Mouse (Mus musculus): ENCODE results near the gene Cnot6.

Cnot6 gene

DNA sequence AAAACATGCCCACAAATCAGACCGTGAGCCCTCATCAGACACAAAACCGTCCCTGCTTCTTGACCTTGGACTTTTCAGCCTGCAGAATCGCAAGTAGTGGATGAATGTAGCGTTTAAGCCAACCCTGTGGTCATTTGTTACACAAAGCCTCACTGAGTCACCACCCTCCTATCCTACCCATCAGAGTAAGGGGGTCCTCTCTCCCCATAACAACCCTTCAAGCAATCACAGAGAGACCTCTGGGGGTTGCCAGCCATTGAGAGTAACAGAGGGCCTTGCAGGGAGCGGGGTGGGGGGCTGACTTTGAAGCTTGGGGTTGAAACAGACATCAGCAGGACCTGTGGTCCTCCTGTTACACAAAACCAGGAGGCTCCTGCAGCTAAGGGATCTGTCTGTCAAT, 57.9 kb downstream of the Cnot6 start:
- no peak for DNase-seq (ENCODE audit: low spot score in 2 of 2)

DNA sequence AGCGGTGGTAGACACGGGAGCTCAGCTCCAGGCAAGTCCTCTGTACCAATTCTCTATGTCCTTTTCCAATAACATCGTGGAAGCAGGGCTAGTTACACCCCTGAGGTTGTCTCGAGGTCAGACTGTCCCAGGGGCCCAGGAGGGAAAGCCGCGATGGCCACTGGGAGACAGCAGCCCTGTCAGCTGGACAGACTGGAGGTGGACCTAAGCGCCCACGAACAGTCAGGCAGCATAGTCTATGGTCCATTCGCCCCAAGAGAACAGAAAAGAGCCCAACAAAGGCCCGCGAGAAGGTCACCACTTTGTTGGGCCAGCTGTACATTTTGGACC, 59.5 kb downstream of the Cnot6 start:
- DNase-seq (ENCODE audit: low spot score in 2 of 2), result no peak

DNA sequence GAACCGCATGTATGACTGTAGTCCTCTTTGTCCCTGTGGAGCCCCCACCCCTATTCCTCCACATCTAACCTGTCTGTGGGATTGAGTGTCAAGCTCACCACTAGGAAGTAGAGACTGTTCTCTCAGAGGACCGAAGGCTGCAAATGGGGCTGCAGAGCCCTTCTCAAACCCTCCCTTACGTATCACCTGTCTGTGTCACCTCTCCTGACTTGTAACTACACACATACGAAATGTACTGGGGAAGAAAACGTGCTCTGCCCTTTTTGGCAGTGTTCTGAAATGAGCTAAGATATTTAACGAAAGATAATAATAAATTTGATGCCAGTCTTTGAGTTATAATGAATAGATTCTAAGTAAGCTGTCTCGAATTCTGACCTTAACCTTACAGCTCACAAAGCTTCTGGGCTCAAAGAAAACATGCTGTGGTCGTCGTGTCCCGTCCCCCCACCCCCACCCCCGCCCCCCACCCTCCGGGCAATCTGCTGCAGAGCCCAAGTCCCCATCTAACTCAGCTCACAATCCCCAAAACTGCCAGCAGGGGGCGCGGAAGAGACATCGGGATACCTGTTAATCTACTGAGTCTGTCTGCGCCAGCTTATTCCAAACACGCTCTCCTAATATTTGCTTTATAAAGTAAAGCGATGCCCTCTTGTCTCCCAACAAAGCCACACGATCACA, 60.0 kb downstream of the Cnot6 start:
- peak; percentile 76 to 79 for DNase-seq (ENCODE audit: low spot score in 2 of 2)

GRCm38 (mm10) chr11:49651762-49652322, 60.7 kb downstream of the Cnot6 start:
- DNase-seq (ENCODE audit: low spot score in 2 of 2), result no peak

DNA sequence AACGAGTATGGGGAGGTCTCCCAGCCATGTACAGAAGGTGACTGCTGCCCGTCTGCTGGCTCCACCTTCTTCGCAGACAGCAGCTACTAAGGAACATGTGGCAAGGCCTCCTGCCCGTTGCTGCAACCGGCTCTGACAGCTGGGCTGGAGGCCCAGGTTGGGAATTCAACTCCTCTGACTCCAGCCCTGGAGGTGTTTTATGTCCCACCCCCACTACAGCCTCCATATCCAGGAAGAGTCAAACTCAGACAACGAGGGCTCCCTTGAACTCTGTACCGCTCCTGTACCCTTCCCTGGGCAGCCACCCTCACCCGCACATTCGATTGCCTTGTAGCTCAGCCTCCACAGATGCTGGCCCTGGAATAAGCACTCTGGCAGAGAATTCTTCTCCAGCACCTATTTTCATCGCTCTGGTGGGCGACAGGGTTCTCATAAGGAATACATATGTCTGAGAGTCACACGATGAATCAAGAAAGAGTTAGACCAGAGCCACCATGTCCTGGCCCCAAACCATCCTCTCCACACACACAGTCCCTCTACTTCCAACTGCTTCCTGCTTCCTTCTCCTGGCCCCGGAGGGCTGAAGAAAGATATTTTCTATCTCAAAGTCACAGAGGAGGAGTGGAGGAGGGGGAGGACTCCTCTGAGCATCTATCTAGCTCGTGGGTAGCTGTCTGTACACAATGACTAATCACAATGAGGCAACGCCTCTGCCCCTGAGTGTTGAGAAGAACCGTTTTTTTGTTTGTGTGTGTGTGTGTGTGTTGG, 61.3 kb downstream of the Cnot6 start:
- DNase-seq (ENCODE audit: low spot score in 2 of 2), result peak; percentile 43 to 68

DNA sequence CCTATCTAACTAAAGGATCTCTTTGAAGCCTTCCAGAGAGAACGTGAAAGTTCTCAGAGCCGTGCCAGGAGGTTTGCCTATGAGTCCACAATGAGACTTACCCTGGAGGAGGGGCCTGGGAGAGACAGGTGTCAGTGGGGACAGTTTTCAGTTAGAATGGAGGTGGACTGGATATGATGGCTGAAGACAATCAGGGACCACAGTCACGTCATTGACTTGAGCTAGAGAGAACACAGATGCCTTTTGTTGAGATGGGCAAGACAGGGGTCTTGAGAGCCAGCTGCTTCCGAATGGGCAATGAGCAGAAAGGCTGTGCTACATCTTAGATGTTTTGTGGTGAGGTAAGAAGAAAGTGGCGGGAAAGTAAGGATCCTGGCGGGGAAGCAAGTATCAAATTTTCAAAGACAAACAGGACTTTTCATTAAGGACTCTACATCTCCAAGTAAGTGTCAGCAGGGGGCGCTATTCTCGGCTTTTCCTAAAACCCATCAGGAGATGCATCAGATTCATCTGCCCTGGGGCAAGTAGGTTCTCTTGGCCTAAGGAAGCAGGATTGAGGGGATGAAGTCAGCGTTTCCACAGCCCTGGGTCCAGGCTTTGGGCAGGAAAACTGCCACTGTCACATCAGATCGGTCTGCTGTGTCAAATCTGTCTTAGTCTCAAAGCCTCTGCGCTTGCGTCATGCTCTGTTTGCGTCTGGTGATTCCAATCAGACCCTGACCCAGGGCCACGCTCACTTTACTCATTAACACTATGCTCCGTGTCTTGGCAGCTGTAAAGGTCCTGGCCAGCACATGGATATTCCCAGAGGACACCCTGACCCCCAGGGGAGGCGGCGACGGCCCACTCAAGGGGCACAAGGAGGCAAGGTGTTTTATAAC, 62.2 kb downstream of the Cnot6 start:
- DNase-seq (ENCODE audit: low spot score in 2 of 2), result no peak

GRCm38 (mm10) chr11:49645677-49646076, 66.8 kb downstream of the Cnot6 start:
- DNase-seq (ENCODE audit: low spot score in 2 of 2), result no peak

DNA sequence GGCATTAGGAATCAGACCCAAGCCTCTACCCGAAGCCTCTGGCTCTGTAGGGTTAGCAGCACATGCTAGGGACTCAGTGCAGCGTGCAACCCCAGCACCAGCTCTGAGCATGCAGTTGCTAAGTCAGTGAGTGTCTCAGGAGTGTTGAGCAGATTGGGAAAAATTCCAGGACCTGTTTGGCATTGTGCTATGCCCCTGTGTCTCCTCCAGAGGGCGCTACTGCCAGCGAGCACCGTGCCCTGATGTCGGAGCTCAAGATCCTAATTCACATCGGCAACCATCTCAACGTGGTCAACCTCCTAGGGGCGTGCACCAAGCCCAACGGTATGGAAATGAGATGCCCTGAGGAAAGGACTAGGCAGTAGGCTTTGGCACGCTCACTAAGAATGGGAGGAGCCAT, 76.1 kb downstream of the Cnot6 start:
- no peak for DNase-seq (ENCODE audit: low spot score in 2 of 2)

DNA sequence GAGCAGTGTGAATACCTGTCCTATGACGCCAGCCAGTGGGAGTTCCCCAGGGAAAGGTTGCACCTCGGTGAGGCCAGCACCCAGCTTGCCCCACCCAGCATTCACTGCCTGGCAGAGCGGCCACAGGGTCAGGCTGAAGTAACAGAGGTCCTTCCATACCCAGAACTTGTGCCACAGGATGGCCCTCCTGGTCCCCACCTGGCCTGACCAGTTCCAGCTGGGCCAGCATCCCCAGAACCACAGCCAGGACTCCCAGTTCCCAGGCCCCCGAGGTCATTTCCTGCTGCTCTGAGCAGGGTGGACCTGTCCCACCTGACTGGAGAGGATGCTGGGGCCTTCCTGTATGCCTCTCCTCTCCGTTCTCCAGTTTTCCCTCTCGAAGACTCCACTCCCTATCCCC, 76.9 kb downstream of the Cnot6 start:
- DNase-seq (ENCODE audit: low spot score in 2 of 2), result no peak

DNA sequence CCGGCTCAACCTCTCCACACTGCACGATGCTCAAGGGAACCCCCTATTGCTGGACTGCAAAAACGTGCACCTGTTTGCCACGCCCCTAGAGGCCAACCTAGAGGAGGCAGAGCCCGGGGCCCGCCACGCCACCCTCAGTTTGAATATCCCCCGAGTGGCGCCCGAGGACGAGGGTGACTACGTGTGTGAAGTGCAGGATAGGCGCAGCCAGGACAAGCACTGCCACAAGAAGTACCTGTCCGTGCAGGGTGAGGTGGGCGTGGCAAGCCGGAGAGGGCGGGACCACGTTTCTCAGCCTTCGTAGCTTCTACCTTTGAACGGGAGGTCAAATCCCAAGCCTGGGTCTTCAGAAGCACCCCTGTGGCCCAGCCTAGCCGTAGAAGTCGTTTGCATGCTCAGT, 78.4 kb downstream of the Cnot6 start:
- DNase-seq (ENCODE audit: low spot score in 2 of 2), result no peak

DNA sequence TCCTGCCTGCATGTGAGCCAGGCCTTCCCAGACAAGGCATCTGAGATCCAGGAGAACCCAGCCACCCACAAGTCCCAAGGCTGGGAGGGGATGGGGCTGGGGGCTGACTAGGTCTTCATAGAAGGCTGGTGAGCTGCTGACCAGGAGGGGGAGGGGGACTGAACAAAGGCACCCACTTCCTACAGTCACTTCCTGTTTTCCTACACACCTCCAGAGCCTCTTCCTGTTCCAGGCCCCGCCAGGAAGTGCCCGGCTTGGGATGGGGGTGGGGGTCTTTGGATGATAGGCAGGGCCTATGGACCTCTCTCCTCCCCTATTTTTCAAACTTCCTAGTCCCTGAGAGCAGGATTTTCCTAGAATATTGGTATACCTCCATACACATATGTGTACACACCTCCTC, 80.3 kb downstream of the Cnot6 start:
- DNase-seq (ENCODE audit: low spot score in 2 of 2), result no peak

- no peak for DNase-seq (ENCODE audit: low spot score in 2 of 2)
These were observed 81.4 kb downstream of the Cnot6 start for GRCm38 (mm10) chr11:49631154-49631553.

DNA sequence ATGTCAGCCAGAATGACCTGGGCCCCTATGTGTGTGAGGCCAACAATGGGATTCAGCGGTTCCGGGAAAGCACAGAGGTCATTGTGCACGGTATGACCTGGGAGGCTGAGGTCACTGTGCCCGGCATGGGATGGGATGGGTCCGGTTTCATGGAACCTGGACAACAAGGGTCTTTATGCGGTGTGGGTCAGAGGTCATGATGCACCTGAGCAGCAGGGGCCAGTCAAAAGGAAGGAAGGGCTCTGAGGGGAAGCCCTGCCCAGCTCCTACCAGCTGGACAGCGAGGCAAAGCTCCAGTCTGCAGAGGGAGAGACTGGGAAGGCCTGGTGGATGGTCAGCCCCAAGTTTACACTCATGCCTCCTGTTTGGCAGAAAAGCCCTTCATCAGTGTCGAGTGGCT, 85.8 kb downstream of the Cnot6 start:
- DNase-seq (ENCODE audit: low spot score in 2 of 2), result no peak

GRCm38 (mm10) chr11:49625863-49626262, 86.7 kb downstream of the Cnot6 start:
- DNase-seq (ENCODE audit: low spot score in 2 of 2), result no peak

GRCm38 (mm10) chr11:49624156-49624555, 88.4 kb downstream of the Cnot6 start:
- DNase-seq (ENCODE audit: low spot score in 2 of 2), result no peak

DNA sequence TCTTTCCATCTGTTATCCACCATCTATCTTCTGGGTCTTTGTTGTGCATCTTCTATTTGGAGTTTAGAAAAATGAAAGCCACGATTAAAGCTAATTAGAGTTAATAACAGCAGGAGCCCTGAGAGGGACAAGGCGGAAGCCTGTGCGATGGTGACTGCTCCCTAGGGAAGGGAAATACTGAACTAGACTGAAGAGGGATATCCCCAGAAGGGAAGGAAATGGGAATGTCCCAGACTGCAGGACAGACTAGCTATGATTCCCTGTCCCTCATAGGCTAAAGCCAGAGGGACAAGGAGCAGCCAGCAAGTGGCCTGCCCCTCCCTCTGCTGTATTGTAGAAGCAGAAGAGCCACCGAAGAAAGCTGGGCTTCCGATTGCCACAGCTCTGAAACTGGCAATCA, 90.6 kb downstream of the Cnot6 start:
- no peak for DNase-seq (ENCODE audit: low spot score in 2 of 2)

All from right cerebral cortex, postnatal 36 days (tissue).